Mouse (Mus musculus): Measurements from ENCODE around the gene Glb1l3. TPM values are rescaled to one million over a fixed set of nuclear protein-coding genes. Genes with fewer than 3 reads are reported as not detected.
"Not testable (repeated sequence)": the region's sequence is repeated elsewhere in the genome, so short reads cannot be mapped to it uniquely, and the experiment has no call there.

Gene Glb1l3
- total RNA-seq (2021), result not detected
- long read RNA-seq, experiment 1, result 0 reads
- long read RNA-seq, experiment 2, result 0 reads

- DNase-seq, result no peak
These were observed at the start of gene Glb1l3 for GRCm38 (mm10) chr9:26860751-26861150. Gene Glb1l3, minus strand, starts transcription at chr9:26860890.

- not testable (repeated sequence) for DNase-seq
These were observed 9.2 kb upstream of the Glb1l3 start for GRCm38 (mm10) chr9:26869856-26870255.

- DNase-seq, result no peak
These were observed 29.6 kb downstream of the Glb1l3 start for GRCm38 (mm10) chr9:26831089-26831488.

GRCm38 (mm10) chr9:26819942-26820341, 40.7 kb downstream of the Glb1l3 start:
- no peak for DNase-seq

DNA sequence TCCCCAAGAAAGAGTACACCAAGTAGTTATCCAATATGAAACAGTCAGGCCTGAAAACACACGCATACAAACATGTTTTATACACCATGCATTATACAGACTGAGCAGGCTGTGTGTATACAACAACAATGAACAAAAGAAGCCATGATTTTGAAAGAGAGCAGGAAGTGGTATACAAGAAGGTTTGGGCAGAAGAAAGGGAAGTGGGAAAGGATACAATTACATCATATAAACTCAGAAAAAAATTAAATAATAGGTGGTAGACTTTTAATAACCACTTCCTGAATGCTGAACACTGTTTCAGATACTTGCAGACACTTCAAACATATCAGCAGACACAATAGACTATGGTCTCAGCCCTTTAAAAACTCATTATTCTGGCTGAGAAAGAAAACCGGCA, 52.0 kb downstream of the Glb1l3 start:
- no peak for DNase-seq

DNA sequence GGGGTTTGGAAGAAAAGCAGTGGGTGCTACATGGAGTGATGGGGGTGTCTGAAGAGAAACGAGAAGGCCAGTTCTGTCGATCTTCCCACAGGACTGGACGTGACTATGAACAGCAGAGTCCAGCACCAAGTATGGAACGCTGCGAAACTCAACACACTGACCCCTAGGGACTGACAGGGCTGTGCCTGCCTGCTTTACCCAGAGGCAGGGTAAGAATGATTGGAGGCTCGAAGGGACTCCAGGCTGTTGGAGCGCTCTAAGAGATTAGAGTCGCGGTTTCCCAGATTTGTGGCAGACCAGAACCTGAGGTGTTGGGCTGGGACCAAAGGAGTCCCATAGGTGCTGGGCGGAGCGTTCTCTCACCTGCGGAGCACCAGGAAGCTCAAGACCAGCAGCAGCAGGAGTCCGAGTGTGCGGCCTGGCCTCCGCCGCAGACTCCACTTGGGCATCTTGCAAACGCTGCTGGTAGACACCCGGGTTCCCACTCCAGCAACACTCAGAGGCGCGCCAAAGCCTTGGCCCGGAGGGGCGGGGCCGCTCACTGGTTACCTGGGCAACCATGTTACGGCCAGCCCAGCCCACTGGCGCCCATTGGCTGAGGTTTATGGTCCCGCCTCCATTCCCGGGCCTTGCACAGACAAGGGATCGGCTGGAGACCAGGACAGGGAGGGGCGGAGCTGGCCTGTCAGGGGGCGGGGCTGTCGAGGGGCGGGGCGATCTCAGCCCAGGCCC, 54.6 kb downstream of the Glb1l3 start, which contains the start of gene Glb1l2:
Gene Glb1l2 (minus strand): TSS at position 534 of the 732 bp plus-strand sequence.
- DNase-seq, result peak; percentile 79

DNA sequence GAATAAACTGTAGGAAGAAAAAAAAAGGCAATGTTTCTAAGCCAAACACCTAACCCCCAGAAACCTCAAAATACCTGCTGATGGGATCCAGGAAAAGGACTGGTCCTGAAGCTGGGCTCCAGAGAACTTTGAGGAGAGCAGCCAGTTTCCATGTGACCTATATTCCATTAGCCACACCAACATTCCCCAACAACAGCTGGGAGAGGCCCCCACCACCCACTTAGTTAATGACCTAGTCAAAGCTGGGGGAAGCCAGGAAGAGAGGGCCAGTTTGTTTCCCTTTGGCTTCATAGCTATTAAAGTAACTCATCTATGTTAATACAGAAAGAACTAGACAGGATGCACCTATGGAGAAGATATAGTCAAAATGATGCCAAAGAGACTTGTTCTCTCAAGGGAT, 56.4 kb downstream of the Glb1l3 start:
- DNase-seq, result no peak

DNA sequence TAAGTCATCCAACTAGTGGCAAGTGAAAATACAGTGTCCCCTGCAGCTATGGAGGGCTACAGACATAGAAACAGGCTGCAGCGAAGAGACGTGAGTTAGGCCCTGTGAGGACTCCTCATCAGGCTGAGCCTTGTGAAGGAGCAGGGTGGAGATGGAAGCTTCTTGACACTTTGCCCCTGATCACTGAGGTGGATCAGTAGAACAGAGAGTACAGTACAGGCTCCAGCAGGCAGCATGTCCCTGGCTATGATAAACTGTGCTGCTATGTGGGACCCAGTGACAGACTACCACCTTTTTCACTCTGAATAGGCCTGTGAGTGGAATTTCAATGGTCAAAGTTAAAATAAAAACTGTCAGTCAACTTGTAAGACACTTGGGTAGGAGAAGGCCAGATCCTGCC, 60.3 kb downstream of the Glb1l3 start:
- no peak for DNase-seq

DNA sequence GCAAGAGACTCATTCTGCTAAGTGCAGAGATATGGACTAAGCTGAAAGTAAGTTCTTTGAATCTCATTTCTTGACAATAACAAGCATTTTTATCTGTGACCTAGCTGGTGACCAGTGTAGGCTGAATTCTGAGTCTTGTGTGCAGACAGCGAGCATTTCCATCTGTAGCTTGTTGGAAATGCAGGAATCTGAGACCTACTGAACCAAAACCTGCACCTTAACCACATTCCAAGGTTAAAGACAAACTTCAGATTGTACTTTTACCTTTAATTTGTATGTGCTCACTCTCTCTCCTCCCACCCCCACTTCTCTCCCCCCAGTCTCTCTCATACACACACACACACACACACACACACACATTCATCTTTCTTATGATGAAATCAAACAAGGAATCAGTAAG, 62.0 kb downstream of the Glb1l3 start:
- no peak for DNase-seq

DNA sequence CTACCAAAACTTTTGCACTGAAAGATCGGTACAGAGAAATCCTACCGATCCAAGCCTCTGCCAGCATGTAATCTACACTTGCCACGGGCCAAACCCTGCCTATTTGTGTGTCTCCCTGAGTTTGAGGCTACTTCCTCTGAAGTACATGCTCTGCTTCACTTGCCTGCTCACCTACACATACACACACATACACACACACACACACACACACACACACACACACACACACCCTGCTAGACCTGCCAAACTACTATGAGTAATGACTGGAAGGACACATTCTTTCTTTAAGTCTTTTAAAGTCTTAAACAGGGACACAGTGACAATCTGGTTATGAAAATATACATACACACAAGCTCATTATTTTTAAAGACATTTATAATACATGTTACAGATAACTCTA, 62.5 kb downstream of the Glb1l3 start:
- DNase-seq, result no peak

DNA sequence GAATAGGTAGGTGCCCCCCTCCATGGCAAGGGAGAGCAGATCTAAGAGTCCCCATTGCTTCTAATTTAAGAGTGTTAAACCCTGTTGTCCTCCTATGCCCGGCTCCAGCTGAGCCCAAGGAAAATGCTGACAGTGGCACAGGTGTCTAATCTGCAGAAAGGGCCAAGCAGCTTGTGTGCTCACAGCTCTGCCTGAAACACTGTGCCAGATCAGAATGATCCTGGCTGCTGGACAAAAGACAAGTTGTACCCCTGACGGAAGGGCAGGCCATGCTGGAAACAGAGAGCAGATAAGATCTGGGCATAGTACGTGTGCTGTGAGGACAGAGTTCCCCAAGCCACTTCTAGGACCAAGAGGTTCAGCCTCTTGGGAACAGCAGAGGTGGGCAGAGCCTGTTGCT, 67.9 kb downstream of the Glb1l3 start:
- no peak for DNase-seq

DNA sequence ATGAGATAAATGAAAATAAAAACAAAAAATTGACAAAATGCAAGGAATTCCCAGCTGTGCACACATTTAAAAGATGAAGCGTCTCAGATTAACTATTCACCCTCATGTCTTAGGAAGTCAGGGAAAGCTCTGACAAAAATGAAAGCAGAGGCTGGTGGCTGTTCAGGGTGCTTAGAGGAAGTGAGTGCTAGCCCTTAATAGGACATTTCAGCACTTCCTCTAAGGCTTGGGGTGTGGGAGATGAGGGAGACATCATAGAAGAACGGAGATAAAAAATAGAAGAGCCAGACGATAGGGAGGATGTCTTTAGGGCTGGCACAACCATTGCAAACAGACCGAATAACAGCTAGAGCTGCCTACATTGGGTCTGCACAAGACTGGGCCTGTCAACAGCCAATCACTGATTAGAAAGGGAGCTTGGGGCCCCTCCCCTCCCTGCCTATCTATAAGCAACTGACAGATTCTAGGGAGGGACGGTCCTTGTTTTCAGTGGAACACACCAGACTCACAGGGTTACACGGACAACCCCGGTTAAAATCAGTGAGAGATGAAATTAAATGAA, 77.2 kb downstream of the Glb1l3 start:
- DNase-seq, result no peak

- no peak for DNase-seq
These were observed 82.3 kb downstream of the Glb1l3 start for GRCm38 (mm10) chr9:26778421-26778820.

DNA sequence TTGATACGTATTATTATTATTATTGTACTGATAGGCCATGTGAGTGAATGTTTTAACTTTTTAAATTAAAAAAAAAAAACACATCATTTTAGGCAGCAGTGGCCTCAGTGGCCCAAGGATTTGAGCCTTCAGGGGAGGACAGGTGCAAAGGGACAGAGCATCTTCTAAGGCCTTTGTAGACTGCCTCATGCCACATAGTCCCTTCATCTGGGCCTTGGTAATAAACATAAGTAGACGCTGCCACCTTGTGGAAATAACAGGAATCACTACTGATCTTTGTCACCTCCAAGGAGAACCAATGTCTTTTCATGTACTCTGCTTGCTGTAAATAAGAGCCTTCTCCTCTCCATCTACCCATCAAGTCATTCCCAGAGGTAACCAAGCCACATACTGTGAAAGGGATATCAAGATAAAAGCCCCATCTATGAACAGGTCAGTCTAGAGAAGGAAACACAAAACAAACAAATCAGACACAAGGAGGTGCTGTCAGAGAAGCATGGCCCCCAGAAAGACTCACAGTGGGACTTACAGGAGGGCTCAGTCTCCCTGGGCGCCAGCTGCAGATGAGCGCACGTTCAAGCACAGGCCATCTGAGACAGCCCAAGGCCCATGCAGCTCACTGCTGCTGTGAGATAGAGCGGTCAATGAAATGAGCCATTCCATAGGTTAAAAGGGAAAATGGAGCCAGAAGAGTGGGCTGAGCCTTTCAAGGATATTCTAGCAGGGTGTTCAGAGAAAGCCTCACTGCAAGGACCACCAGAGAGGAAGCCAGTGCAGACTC, 84.4 kb downstream of the Glb1l3 start:
- DNase-seq, result peak; percentile 15

DNA sequence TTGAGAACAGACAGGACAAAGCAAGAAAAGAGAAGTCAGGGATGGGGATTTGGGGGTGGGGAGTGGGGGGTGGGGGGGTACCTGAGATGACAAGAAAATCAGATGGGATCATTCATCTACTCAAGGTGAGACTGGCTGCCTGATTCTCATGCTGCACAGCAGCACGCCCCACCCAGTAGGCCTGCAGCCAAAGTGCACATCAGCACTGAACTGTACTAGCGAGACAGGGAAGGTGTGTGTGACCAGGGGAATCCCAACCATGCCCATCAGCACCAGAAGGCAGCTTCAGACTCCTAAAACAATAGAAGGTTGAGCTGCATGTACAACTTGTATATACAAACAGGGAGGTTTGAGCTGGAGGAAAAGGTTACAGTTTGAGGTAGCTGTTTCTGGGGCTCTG, 85.0 kb downstream of the Glb1l3 start:
- no peak for DNase-seq

GRCm38 (mm10) chr9:26768181-26768580, 92.5 kb downstream of the Glb1l3 start:
- DNase-seq, result no peak

Other genes starting within 250 kb of the Glb1l3 start
- gene B3gat1, start 127.2 kb downstream of the Glb1l3 start, total RNA-seq (2021), result 1 to 10 TPM; 6.0 to 7.0 TPM
- 1 to 10 TPM; 2.7 to 4.4 TPM for gene Glb1l2, start 54.4 kb downstream of the Glb1l3 start, total RNA-seq (2021)
- not detected for gene Gm1110, start 62.2 kb upstream of the Glb1l3 start, total RNA-seq (2021)
- gene Acad8, start 138.7 kb upstream of the Glb1l3 start, total RNA-seq (2021), result 10 to 100 TPM; 29.7 to 35.2 TPM
- gene Thyn1, start 138.8 kb upstream of the Glb1l3 start, total RNA-seq (2021), result 10 to 100 TPM; 35.2 to 37.4 TPM
- 10 to 100 TPM; 33.3 to 35.2 TPM for gene Vps26b, start 169.2 kb upstream of the Glb1l3 start, total RNA-seq (2021)
- 10 to 100 TPM in 1 of 2 experiments, 1 to 10 TPM in 1; 9.9 to 11.7 TPM for gene Ncapd3, start 169.3 kb upstream of the Glb1l3 start, total RNA-seq (2021)

Data from gastrocnemius, postnatal 10 days (tissue).